Mouse (Mus musculus) olfactory bulb, adult 2 months (tissue): Measurements from ENCODE around the gene Cand1. TPM values are rescaled to one million over a fixed set of nuclear protein-coding genes. Genes with fewer than 3 reads are reported as not detected.

Experiments
- H3K27ac ChIP-seq: fragments of 200-500 bp; 2 replicates; pipeline ENCODE4 v1.5.1; 2012; ENCODE audit warnings: low read depth, low read length; ENCODE audit not compliant: insufficient read depth
- H3K4me1 ChIP-seq: fragments of 200-500 bp; 2 replicates; pipeline ENCODE4 v1.6.1; 2012; ENCODE audit warnings: low read length; ENCODE audit not compliant: control insufficient read depth, insufficient read depth
- H3K4me3 ChIP-seq: fragments of 200-500 bp; 2 replicates; pipeline ENCODE4 v1.5.1; 2012; ENCODE audit warnings: mild to moderate bottlenecking, low read depth, low read length, moderate library complexity; ENCODE audit not compliant: insufficient read depth
- CTCF ChIP-seq: fragments of 200-500 bp; IDR thresholded peaks from 2 replicates; pipeline ENCODE4 v1.5.1; 2012; ENCODE audit warnings: low read depth, mild to moderate bottlenecking, low read length, moderate library complexity; ENCODE audit not compliant: insufficient read depth
- POLR2A ChIP-seq: fragments of 200-500 bp; IDR thresholded peaks from 2 replicates; pipeline ENCODE4 v1.6.1; 2012; ENCODE audit warnings: mild to moderate bottlenecking, low read depth, low read length, moderate library complexity; ENCODE audit not compliant: insufficient read depth
- WGBS: fragments of 180-500 bp; shearing (Covaris S2); methylation state at CpG from one replicate; pipeline ENCODE4 v1.1.7; 2018; 5-methylcytosine and 5-hydroxymethylcytosine counted together
- polyA plus RNA-seq: library from polyadenylated mRNA; stranded (reverse); fragments of >200 nt; gene quantifications from 2 replicates; pipeline ENCODE4 v1.2.4, GENCODE M21; 2012; ENCODE audit warnings: low replicate concordance; ENCODE audit not compliant: missing spikeins, insufficient read depth, insufficient read length

Gene Cand1
- polyA plus RNA-seq, 1 experiment: not detected

GRCm38 (mm10) chr10:119198186-119198880, 41.5 kb downstream of the Cand1 start:
- TF ChIP-seq CTCF (no peak), POLR2A (no peak)
- no peak overlapping the region for H3K4me3 ChIP-seq
- no peak overlapping the region for H3K27ac ChIP-seq
- 96% methylated on average over 9 of the region's 9 CpGs for WGBS
- no peaks in the 10 kb centered on the region for H3K4me1 ChIP-seq

- H3K4me1 ChIP-seq: no peaks in the 10 kb centered on the region
- no peak overlapping the region for H3K4me3 ChIP-seq
- TF ChIP-seq POLR2A (no peak), CTCF (no peak)
- WGBS: 96% methylated on average over 13 of the region's 13 CpGs
- no peak overlapping the region for H3K27ac ChIP-seq
Observed at GRCm38 (mm10) chr10:119197621-119198150, 42.2 kb downstream of the Cand1 start.

GRCm38 (mm10) chr10:119192598-119193372, 47.1 kb downstream of the Cand1 start:
- no peaks in the 10 kb centered on the region for H3K4me1 ChIP-seq
- TF ChIP-seq CTCF: no peak
- no peak for TF ChIP-seq POLR2A
- H3K4me3 ChIP-seq: no peak overlapping the region
- 66% methylated on average over 8 of the region's 8 CpGs for WGBS
- H3K27ac ChIP-seq: no peak overlapping the region

- H3K4me3 ChIP-seq: no peak overlapping the region
- WGBS: 59% methylated on average over 4 of the region's 4 CpGs
- H3K4me1 ChIP-seq: no peaks in the 10 kb centered on the region
- TF ChIP-seq CTCF (no peak), POLR2A (no peak)
- no peak overlapping the region for H3K27ac ChIP-seq
Observed at GRCm38 (mm10) chr10:119187720-119188119, 52.1 kb downstream of the Cand1 start.

GRCm38 (mm10) chr10:119169656-119170055, 70.2 kb downstream of the Cand1 start:
- TF ChIP-seq POLR2A (no peak), CTCF (no peak)
- 77% methylated on average over 3 of the region's 3 CpGs for WGBS

GRCm38 (mm10) chr10:119169237-119169636, 70.6 kb downstream of the Cand1 start:
- Histone ChIP-seq H3K27ac (no peak overlapping the region), H3K4me3 (no peak overlapping the region), H3K4me1 (no peaks in the 10 kb centered on the region)
- 60% methylated on average over 13 of the region's 13 CpGs for WGBS
- TF ChIP-seq POLR2A: no peak
- TF ChIP-seq CTCF: no peak

More at GRCm38 (mm10) chr10:119169656-119170055, 70.2 kb downstream of the Cand1 start:
- no peak overlapping the region for H3K4me3 ChIP-seq
- no peaks in the 10 kb centered on the region for H3K4me1 ChIP-seq
- H3K27ac ChIP-seq: no peak overlapping the region

GRCm38 (mm10) chr10:119168791-119169190, 71.1 kb downstream of the Cand1 start:
- TF ChIP-seq CTCF (peak; percentile 25; the same call in 1 of the 2 replicates), POLR2A (no peak)
- 44% methylated on average over 14 of the region's 14 CpGs for WGBS
- Histone ChIP-seq H3K27ac (no peak overlapping the region), H3K4me1 (no peaks in the 10 kb centered on the region), H3K4me3 (no peak overlapping the region)

GRCm38 (mm10) chr10:119167858-119168257, 72.0 kb downstream of the Cand1 start:
- whole genome bisulfite sequencing: 48% methylated on average over 3 of the region's 3 CpGs
- no peak overlapping the region for H3K4me3 ChIP-seq
- H3K4me1 ChIP-seq: no peaks in the 10 kb centered on the region
- no peak overlapping the region for H3K27ac ChIP-seq
- TF ChIP-seq CTCF (no peak), POLR2A (no peak)

GRCm38 (mm10) chr10:119165051-119165450, 74.8 kb downstream of the Cand1 start:
- Histone ChIP-seq H3K4me3 (no peak overlapping the region), H3K4me1 (no peaks in the 10 kb centered on the region), H3K27ac (no peak overlapping the region)
- no peak for TF ChIP-seq POLR2A
- TF ChIP-seq CTCF: no peak
- 93% methylated on average over 10 of the region's 10 CpGs for WGBS
